13 mouse cellular contexts compared by ENCODE assay signal in the genomic region with DNA sequence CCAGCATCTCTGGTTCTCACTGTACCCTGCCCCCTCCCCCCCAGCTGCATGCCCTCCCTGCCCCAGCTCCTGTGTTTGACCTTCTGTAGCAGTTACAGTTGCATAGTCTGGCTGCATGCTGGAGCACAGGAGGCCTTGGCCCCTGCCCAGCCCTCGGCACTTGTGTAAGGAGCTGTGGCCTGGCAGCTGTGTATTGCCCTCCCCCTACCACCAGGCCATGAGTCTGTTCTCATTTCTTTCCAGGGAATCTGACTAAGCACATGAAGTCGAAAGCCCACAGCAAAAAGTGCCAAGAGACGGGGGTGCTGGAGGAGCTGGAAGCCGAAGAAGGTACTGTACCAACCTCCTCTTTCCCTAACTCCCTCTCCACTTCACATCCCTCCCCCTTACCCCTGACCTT. TPM values are rescaled to one million over a fixed set of nuclear protein-coding genes. Genes with fewer than 3 reads are reported as not detected.
DNase-seq lines count a peak whose midpoint lies in the region; ATAC-seq and TF ChIP-seq lines count a peak whose summit lies in the region.
"Had no signal": no experiment of that assay in that cellular context is flagged by ENCODE, and none has a peak within 500 bp of the region (broad histone marks: within the 10 kb centered on the region; RNA-seq: fewer than 3 reads in every experiment).

No protein-coding gene starts in this region.

- no peak overlapping the region for H3K9ac ChIP-seq in kidney, embryonic 16.5 days (replicated peaks; ENCODE audit: low read length)

- 81% methylated on average over 4 of the region's 4 CpGs for WGBS in kidney, embryonic 16.5 days

- peak overlapping the region; percentile 60 for H3K27ac ChIP-seq in left cerebral cortex, adult 2 months
- H3K27ac ChIP-seq in kidney, embryonic 16.5 days (ENCODE audit: low read length), result no peak overlapping the region

- H3K4me1 ChIP-seq in kidney, embryonic 16.5 days (ENCODE audit: insufficient read depth, low read length), result no peaks in the 10 kb centered on the region

- no peaks in the 10 kb centered on the region for H3K27me3 ChIP-seq in kidney, embryonic 16.5 days (ENCODE audit: insufficient read depth, low read length)

- H3K9me3 ChIP-seq in kidney, embryonic 16.5 days (ENCODE audit: low read length), result no peaks in the 10 kb centered on the region

- H3K36me3 ChIP-seq in kidney, embryonic 16.5 days (ENCODE audit: insufficient read depth, low read length), result no peaks in the 10 kb centered on the region

- intact Hi-C loops in left cerebral cortex, adult 2 months (cut with DNase I), result loop anchor here (5.0 to 10.0 kb wide), 2 partner anchors 496 to 883 kb away; no protein-coding TSS in a partner anchor

- TF ChIP-seq CTCF in left cerebral cortex, adult 2 months (IDR thresholded peaks at IDR 0.05), result no peak

- DNase-seq in left cerebral cortex, adult 2 months (ENCODE audit: extremely low spot score in 1 of 2, low spot score in 2 of 2), result peak in 1 of 2 experiments; percentile 42
- DNase-seq in left cerebral cortex, adult 11 months (ENCODE audit: low spot score), result no peak
- peak; percentile 93 for DNase-seq in adipocyte (ENCODE audit: low spot score)
- peak; percentile 94 for DNase-seq in fibroblast of lung, adult 2 months (ENCODE audit: low read depth)
- DNase-seq in heart, postnatal 4 days, result peak; percentile 76
- no peak for DNase-seq in frontal cortex, postnatal 14 days (ENCODE audit: low spot score in 2 of 2)
- DNase-seq in cerebellum, postnatal 36 days, result no peak
- DNase-seq: cerebellum, adult 9-10 months had no signal

- no peak overlapping the region for H3K4me3 ChIP-seq in left cerebral cortex, adult 2 months
- no peak overlapping the region for H3K4me3 ChIP-seq in kidney, embryonic 16.5 days (ENCODE audit: low read length)

- no peak for ATAC-seq in kidney, embryonic 16.5 days (ENCODE audit: low FRiP score, low TSS enrichment)

- H3K4me2 ChIP-seq in kidney, embryonic 16.5 days (replicated peaks; ENCODE audit: low read depth, low read length), result no peak overlapping the region

RNA-seq across cellular contexts. Expression of a gene that starts 33.0 kb away (rescaled TPM):
- not detected for total RNA-seq in left cerebral cortex, adult 2 months (2021)
- not detected for total RNA-seq in heart, postnatal 4 days (2021)
- polyA plus RNA-seq in kidney, embryonic 16.5 days (2015; fragmentation: Nextera tagmentation; extraction: Ambion mirVana), result 0.10 TPM in 1 of 2 replicates, not detected in the other
- total RNA-seq: gastrocnemius, postnatal 4 days; layer of hippocampus, postnatal 36 days; MEL had no signal
- polyA plus RNA-seq: spleen, adult 2 months had no signal

Comparison
In these comparisons a context has a peak if more than half of its experiments do, and no peak if none do; other contexts are left out.
1. DNase-seq: peak in adipocyte (single experiment), fibroblast of lung, adult 2 months (single experiment) and heart, postnatal 4 days (single experiment); none in left cerebral cortex, adult 11 months (single experiment), frontal cortex, postnatal 14 days (0 of 2) and cerebellum, postnatal 36 days (0 of 2).